Mouse (Mus musculus) heart, embryonic 10.5 days (tissue): ENCODE results near the gene Gm6034. TPM values are rescaled to one million over a fixed set of nuclear protein-coding genes. Genes with fewer than 3 reads are reported as not detected.
"Not testable (repeated sequence)": the region's sequence is repeated elsewhere in the genome, so short reads cannot be mapped to it uniquely, and the experiment has no call there.

Source experiments
- DNase-seq: peaks from one replicate; pipeline ENCODE4 v3.0.0-alpha.2; 2017; ENCODE audit warnings: low spot score
- H3K27ac ChIP-seq: fragments of 300-500 bp; sonication (generic); 2 replicates; pipeline ENCODE4 v1.5.1; 2016; ENCODE audit warnings: mild to moderate bottlenecking
- H3K27me3 ChIP-seq: fragments of 300-500 bp; sonication (generic); 2 replicates; pipeline ENCODE4 v1.6.1; 2016; ENCODE audit warnings: mild to moderate bottlenecking; ENCODE audit not compliant: poor library complexity, insufficient read depth, severe bottlenecking
- H3K36me3 ChIP-seq: fragments of 300-500 bp; sonication (generic); 2 replicates; pipeline ENCODE4 v1.6.1; 2016; ENCODE audit warnings: mild to moderate bottlenecking, moderate library complexity
- H3K4me1 ChIP-seq: fragments of 300-500 bp; sonication (generic); 2 replicates; pipeline ENCODE4 v1.6.1; 2016; ENCODE audit warnings: mild to moderate bottlenecking
- H3K4me3 ChIP-seq: fragments of 300-500 bp; sonication (generic); 2 replicates; pipeline ENCODE4 v1.5.1; 2016; ENCODE audit warnings: mild to moderate bottlenecking, moderate library complexity
- H3K9me3 ChIP-seq: fragments of 300-500 bp; sonication (generic); 2 replicates; pipeline ENCODE4 v1.6.1; 2016; ENCODE audit warnings: mild to moderate bottlenecking, moderate library complexity
- WGBS: fragments of 180-500 bp; shearing (Covaris S2); methylation state at CpG from one replicate; pipeline ENCODE4 v1.1.7; 2016; 5-methylcytosine and 5-hydroxymethylcytosine counted together
- polyA plus RNA-seq: library from polyadenylated mRNA; unstranded; fragments of >200 nt; fragmentation: Nextera tagmentation; extraction: Ambion mirVana; gene quantifications from 2 replicates; pipeline ENCODE4 v1.2.1, GENCODE M21; 2016

Gm6034 gene
- not detected in 2 replicates for polyA plus RNA-seq

GRCm38 (mm10) chr17:36042610-36043169 lies at the start of gene Gm6034, which contains the start of gene H2-T22:
Gene Gm6034 (plus strand): TSS chr17:36042961.
Gene H2-T22 (minus strand): TSS chr17:36042747.
- Histone ChIP-seq H3K27me3 (peaks cover 22% of the 10 kb centered on the region; the same call in 1 of the 2 replicates), H3K4me3 (peak within 1 kb of the TSS; percentile 58), H3K27ac (peak within 1 kb of the TSS; percentile 11; the same call in 1 of the 2 replicates)
- DNase-seq, result peak; percentile 82
- not testable (repeated sequence) for H3K4me1 ChIP-seq, H3K36me3 ChIP-seq, H3K9me3 ChIP-seq
- WGBS, result 2% methylated on average over 12 of the region's 12 CpGs

GRCm38 (mm10) chr17:35993675-35994074 lies 49.1 kb upstream of the Gm6034 start:
- H3K36me3 ChIP-seq, result peaks cover 13% of the 10 kb centered on the region
- H3K27me3 ChIP-seq, result no peaks in the 10 kb centered on the region
- DNase-seq, result peak; percentile 93
- H3K27ac ChIP-seq, result no peak overlapping the region
- H3K4me1 ChIP-seq, result peaks cover 19% of the 10 kb centered on the region
- peak overlapping the region; percentile 70 for H3K4me3 ChIP-seq
- WGBS, result 6% methylated on average over 17 of the region's 17 CpGs
- no peaks in the 10 kb centered on the region for H3K9me3 ChIP-seq

- Histone ChIP-seq H3K27ac (peak overlapping the region; percentile 68), H3K27me3 (no peaks in the 10 kb centered on the region), H3K4me1 (peaks cover 19% of the 10 kb centered on the region), H3K9me3 (no peaks in the 10 kb centered on the region), H3K4me3 (peak overlapping the region; percentile 70), H3K36me3 (peaks cover 7% of the 10 kb centered on the region)
- 5% methylated on average over 31 of the region's 31 CpGs for WGBS
- DNase-seq, result peak; percentile 93
Observed at GRCm38 (mm10) chr17:35994175-35994878, 48.4 kb upstream of the Gm6034 start.

GRCm38 (mm10) chr17:35994879-35995240 lies 47.9 kb upstream of the Gm6034 start:
- Histone ChIP-seq H3K9me3 (no peaks in the 10 kb centered on the region), H3K27ac (peak overlapping the region; percentile 68), H3K4me3 (peak overlapping the region; percentile 70), H3K27me3 (no peaks in the 10 kb centered on the region), H3K4me1 (peaks cover 19% of the 10 kb centered on the region), H3K36me3 (0 out of 2 replicates have a peak, but pooled peaks cover 2% of the 10 kb centered on the region)
- no peak for DNase-seq
- 4% methylated on average over 14 of the region's 14 CpGs for WGBS

- no peak overlapping the region for H3K27ac ChIP-seq
- 5% methylated on average over 11 of the region's 11 CpGs for WGBS
- DNase-seq, result peak; percentile 96
- no peaks in the 10 kb centered on the region for H3K27me3 ChIP-seq
- H3K9me3 ChIP-seq, result no peaks in the 10 kb centered on the region
- no peak overlapping the region for H3K4me3 ChIP-seq
- H3K36me3 ChIP-seq, result no peaks in the 10 kb centered on the region
- H3K4me1 ChIP-seq, result peaks cover 15% of the 10 kb centered on the region
Observed at GRCm38 (mm10) chr17:35996949-35997348, 45.8 kb upstream of the Gm6034 start.

GRCm38 (mm10) chr17:35997713-35998510 lies 44.8 kb upstream of the Gm6034 start:
- no peaks in the 10 kb centered on the region for H3K9me3 ChIP-seq
- no peak overlapping the region for H3K4me3 ChIP-seq
- no peaks in the 10 kb centered on the region for H3K27me3 ChIP-seq
- DNase-seq, result no peak
- WGBS, result 59% methylated on average over 12 of the region's 12 CpGs
- H3K36me3 ChIP-seq, result no peaks in the 10 kb centered on the region
- peaks cover 14% of the 10 kb centered on the region for H3K4me1 ChIP-seq
- H3K27ac ChIP-seq, result no peak overlapping the region

GRCm38 (mm10) chr17:35998545-35999305 lies 44.0 kb upstream of the Gm6034 start:
- WGBS, result 84% methylated on average over 6 of the region's 6 CpGs
- DNase-seq, result no peak
- H3K4me3 ChIP-seq, result no peak overlapping the region
- no peak overlapping the region for H3K27ac ChIP-seq
- no peaks in the 10 kb centered on the region for H3K36me3 ChIP-seq
- peaks cover 14% of the 10 kb centered on the region for H3K4me1 ChIP-seq
- H3K27me3 ChIP-seq, result no peaks in the 10 kb centered on the region
- no peaks in the 10 kb centered on the region for H3K9me3 ChIP-seq

- Histone ChIP-seq H3K27ac (no peak overlapping the region), H3K9me3 (no peaks in the 10 kb centered on the region), H3K27me3 (no peaks in the 10 kb centered on the region), H3K36me3 (no peaks in the 10 kb centered on the region), H3K4me3 (no peak overlapping the region), H3K4me1 (peaks cover 14% of the 10 kb centered on the region)
- DNase-seq, result no peak
- WGBS, result 85% methylated on average over 7 of the region's 7 CpGs
Observed at GRCm38 (mm10) chr17:35999356-35999755, 43.4 kb upstream of the Gm6034 start.

GRCm38 (mm10) chr17:36000349-36000748 lies 42.4 kb upstream of the Gm6034 start:
- Histone ChIP-seq H3K36me3 (no peaks in the 10 kb centered on the region), H3K9me3 (no peaks in the 10 kb centered on the region), H3K27ac (no peak overlapping the region), H3K4me1 (peaks cover 11% of the 10 kb centered on the region), H3K27me3 (no peaks in the 10 kb centered on the region), H3K4me3 (no peak overlapping the region)
- 88% methylated on average over 4 of the region's 4 CpGs for WGBS
- no peak for DNase-seq

GRCm38 (mm10) chr17:36001121-36001897 lies 41.5 kb upstream of the Gm6034 start:
- DNase-seq, result no peak
- Histone ChIP-seq H3K36me3 (peaks cover 6% of the 10 kb centered on the region; the same call in 1 of the 2 replicates), H3K4me1 (peaks cover 8% of the 10 kb centered on the region; the same call in 1 of the 2 replicates), H3K27me3 (no peaks in the 10 kb centered on the region), H3K27ac (no peak overlapping the region), H3K4me3 (no peak overlapping the region), H3K9me3 (no peaks in the 10 kb centered on the region)
- 92% methylated on average over 12 of the region's 12 CpGs for WGBS

- peaks cover 10% of the 10 kb centered on the region; the same call in 1 of the 2 replicates for H3K36me3 ChIP-seq
- H3K9me3 ChIP-seq, result no peaks in the 10 kb centered on the region
- H3K4me3 ChIP-seq, result no peak overlapping the region
- peaks cover 8% of the 10 kb centered on the region; the same call in 1 of the 2 replicates for H3K4me1 ChIP-seq
- DNase-seq, result peak; percentile 90
- 89% methylated on average over 6 of the region's 6 CpGs for WGBS
- H3K27ac ChIP-seq, result no peak overlapping the region
- no peaks in the 10 kb centered on the region for H3K27me3 ChIP-seq
Observed at GRCm38 (mm10) chr17:36001966-36002365, 40.8 kb upstream of the Gm6034 start.

GRCm38 (mm10) chr17:36003331-36003730 lies 39.4 kb upstream of the Gm6034 start:
- 95% methylated on average over 7 of the region's 7 CpGs for WGBS
- Histone ChIP-seq H3K9me3 (no peaks in the 10 kb centered on the region), H3K4me1 (no peaks in the 10 kb centered on the region), H3K36me3 (peaks cover 10% of the 10 kb centered on the region; the same call in 1 of the 2 replicates), H3K4me3 (no peak overlapping the region), H3K27me3 (no peaks in the 10 kb centered on the region), H3K27ac (no peak overlapping the region)
- DNase-seq, result no peak
